Mouse (Mus musculus) forebrain, postnatal 0 days (tissue): Measurements from ENCODE around the gene Gpc4. TPM values are rescaled to one million over a fixed set of nuclear protein-coding genes. Genes with fewer than 3 reads are reported as not detected.

Experiments
- ATAC-seq: fragments of 200-750 bp; cut with Nextera tagmentation; 2 replicates; pipeline ENCODE4 v1.8.0; 2017; ENCODE audit warnings: mild to moderate bottlenecking, moderate library complexity
- DNase-seq: peaks from one replicate; pipeline ENCODE4 v3.0.0-alpha.2; 2015
- H3K27ac ChIP-seq: fragments of 300-500 bp; sonication (generic); 2 replicates; pipeline ENCODE4 v1.5.1; 2014; ENCODE audit warnings: low read depth, mild to moderate bottlenecking, antibody characterized with exemption, low read length, moderate library complexity, mixed read lengths
- H3K27me3 ChIP-seq: fragments of 300-500 bp; sonication (generic); 2 replicates; pipeline ENCODE4 v1.6.1; 2014; ENCODE audit warnings: mild to moderate bottlenecking, low read length, mixed read lengths; ENCODE audit not compliant: insufficient read depth
- H3K36me3 ChIP-seq: fragments of 300-500 bp; sonication (generic); 2 replicates; pipeline ENCODE4 v1.6.1; 2014; ENCODE audit warnings: mild to moderate bottlenecking, moderate library complexity; ENCODE audit not compliant: insufficient read depth
- H3K4me1 ChIP-seq: fragments of 300-500 bp; sonication (generic); 2 replicates; pipeline ENCODE4 v1.6.1; 2014; ENCODE audit warnings: antibody characterized with exemption; ENCODE audit not compliant: insufficient read depth
- H3K4me2 ChIP-seq: fragments of 300-500 bp; sonication (generic); 2 replicates; pipeline ENCODE4 v1.6.1; 2014; ENCODE audit warnings: low read depth, mild to moderate bottlenecking, moderate library complexity
- H3K4me3 ChIP-seq: fragments of 300-500 bp; sonication (generic); 2 replicates; pipeline ENCODE4 v1.5.1; 2014; ENCODE audit warnings: low read depth, low read length, mixed read lengths
- H3K9ac ChIP-seq: fragments of 300-500 bp; sonication (generic); 2 replicates; pipeline ENCODE4 v1.6.1; 2014; ENCODE audit warnings: mild to moderate bottlenecking
- H3K9me3 ChIP-seq: fragments of 300-500 bp; sonication (generic); 2 replicates; pipeline ENCODE4 v1.6.1; 2016; ENCODE audit warnings: low read length
- CTCF ChIP-seq: sonication (generic); IDR thresholded peaks from 2 replicates; pipeline ENCODE4 v1.5.1; 2016; ENCODE audit warnings: antibody characterized with exemption, control low read depth, low read depth
- WGBS: fragments of 180-500 bp; shearing (Covaris S2); extraction: QIAGEN DNeasy Blood & Tissue Kit; methylation state at CpG from one replicate; pipeline ENCODE4 v1.1.7; 2014; 5-methylcytosine and 5-hydroxymethylcytosine counted together
- polyA plus RNA-seq: library from polyadenylated mRNA; unstranded; fragments of >200 nt; fragmentation: Nextera tagmentation; extraction: Ambion mirVana; gene quantifications from 2 replicates; pipeline ENCODE4 v1.2.1, GENCODE M21; 2015
- total RNA-seq: library from RNA; depleted of rRNA; stranded (reverse); fragments of >200 nt; gene quantifications from 2 replicates; pipeline ENCODE4 v1.2.3, GENCODE M21; 2014

The Gpc4 gene
- total and polyA plus RNA-seq, 2 experiments from 2014 or later: 3.9 to 12.7 TPM

DNA sequence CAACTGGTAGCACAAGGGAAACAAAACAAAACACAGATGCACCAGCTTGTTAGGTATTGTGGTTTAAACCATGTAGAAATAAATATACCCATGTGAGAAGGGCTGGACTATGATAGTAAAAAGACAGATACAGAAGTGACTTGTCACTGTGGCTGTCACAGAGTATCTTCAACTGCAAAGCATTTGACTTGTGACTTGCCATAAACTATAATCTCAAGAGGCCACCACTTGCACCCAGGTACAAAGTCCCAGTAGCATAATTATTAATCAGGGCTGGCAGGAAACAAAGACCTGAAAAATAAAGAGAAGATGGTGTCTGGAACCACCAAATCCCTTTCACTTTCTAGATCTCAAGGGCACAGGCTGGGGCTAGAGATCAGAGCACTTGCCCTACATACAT, 19.5 kb downstream of the Gpc4 start:
- H3K9me3 ChIP-seq: no peaks in the 10 kb centered on the region
- H3K9ac ChIP-seq: no peak overlapping the region
- H3K4me2 ChIP-seq: no peak overlapping the region
- no peak overlapping the region for H3K4me3 ChIP-seq
- no peak overlapping the region for H3K27ac ChIP-seq
- DNase-seq (no peak), ATAC-seq (no peak)
- no peaks in the 10 kb centered on the region for H3K36me3 ChIP-seq
- no peaks in the 10 kb centered on the region for H3K4me1 ChIP-seq
- no peak for TF ChIP-seq CTCF
- no peaks in the 10 kb centered on the region for H3K27me3 ChIP-seq

DNA sequence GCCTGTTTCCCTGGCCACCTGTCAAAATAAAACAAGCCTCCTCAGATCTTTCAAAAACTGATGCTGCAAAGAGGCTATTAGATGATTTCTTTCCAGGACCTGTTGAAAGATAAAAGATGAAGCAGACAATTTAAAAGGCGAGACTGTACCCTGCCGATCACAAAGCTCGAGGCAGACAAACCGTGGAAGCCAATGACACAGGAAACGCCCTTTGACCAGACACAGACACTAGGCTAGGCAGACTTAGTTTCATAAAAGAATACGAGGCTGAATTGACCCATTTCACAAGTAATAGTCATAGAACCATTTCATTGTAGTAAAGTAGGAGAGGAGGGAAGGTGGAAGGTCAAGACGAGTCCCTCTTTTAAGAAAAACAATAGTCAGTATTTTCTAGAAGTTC, 20.6 kb downstream of the Gpc4 start:
- H3K4me3 ChIP-seq: no peak overlapping the region
- H3K4me1 ChIP-seq: no peaks in the 10 kb centered on the region
- no peak for ATAC-seq
- DNase-seq: no peak
- no peaks in the 10 kb centered on the region for H3K27me3 ChIP-seq
- no peak overlapping the region for H3K4me2 ChIP-seq
- H3K9ac ChIP-seq: no peak overlapping the region
- H3K36me3 ChIP-seq: no peaks in the 10 kb centered on the region
- WGBS: 74% methylated on average over 7 of the region's 7 CpGs
- H3K9me3 ChIP-seq: no peaks in the 10 kb centered on the region
- H3K27ac ChIP-seq: no peak overlapping the region
- no peak for TF ChIP-seq CTCF

DNA sequence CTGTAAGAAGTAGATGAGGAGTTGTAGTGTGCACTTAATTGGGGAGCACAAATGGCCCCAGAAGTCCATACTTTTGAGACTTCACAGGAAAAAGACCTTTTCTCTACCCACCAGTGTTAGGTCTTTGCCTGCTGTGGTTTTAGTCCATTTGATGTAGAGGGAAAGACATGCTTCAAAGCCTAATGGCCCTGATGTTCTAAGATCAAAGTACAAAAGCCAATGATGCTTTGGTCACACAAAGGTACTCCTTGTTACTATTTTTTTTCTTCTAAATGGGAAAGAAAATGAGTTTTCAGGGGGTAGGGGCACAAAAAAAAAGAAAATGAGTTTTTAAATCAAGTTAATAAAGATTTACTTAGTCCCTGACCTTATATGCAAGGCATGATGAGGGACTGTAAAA, 24.7 kb downstream of the Gpc4 start:
- H3K4me2 ChIP-seq: no peak overlapping the region
- no peak overlapping the region for H3K27ac ChIP-seq
- no peak overlapping the region for H3K9ac ChIP-seq
- DNase-seq (no peak), ATAC-seq (no peak)
- H3K36me3 ChIP-seq: no peaks in the 10 kb centered on the region
- H3K9me3 ChIP-seq: no peaks in the 10 kb centered on the region
- no peaks in the 10 kb centered on the region for H3K4me1 ChIP-seq
- H3K27me3 ChIP-seq: no peaks in the 10 kb centered on the region
- H3K4me3 ChIP-seq: no peak overlapping the region
- no peak for TF ChIP-seq CTCF

DNA sequence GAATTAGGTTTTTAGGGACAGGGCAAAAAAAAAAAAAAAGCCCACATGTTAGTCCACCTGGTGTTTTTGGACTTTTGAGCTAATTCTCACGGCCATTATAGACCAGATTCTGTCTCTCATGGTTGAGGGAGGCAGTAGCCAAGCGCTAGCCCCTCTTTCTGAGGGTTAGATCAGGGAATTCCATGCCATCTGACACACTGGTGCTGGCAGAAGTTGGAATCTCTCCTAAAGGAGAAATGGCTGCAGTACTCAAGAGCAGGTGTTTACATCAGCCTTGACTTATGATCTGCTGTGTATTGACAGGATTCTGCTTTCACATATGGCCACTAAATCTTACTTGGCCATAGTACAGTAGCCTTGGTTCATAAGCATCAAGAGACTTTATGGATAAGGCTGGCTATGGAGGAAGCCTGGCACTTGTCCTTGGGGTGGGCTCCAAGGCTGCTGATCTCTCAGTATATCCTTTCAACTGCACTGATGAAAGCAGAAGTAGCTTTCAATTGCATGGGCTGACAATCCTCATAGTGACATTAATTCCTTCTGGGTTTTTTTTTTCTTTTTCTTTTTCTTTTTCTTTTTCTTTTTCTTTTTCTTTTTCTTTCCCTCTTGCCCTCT, 26.5 kb downstream of the Gpc4 start:
- no peak for TF ChIP-seq CTCF
- no peaks in the 10 kb centered on the region for H3K4me1 ChIP-seq
- no peaks in the 10 kb centered on the region for H3K36me3 ChIP-seq
- H3K4me3 ChIP-seq: no peak overlapping the region
- no peak overlapping the region for H3K27ac ChIP-seq
- no peaks in the 10 kb centered on the region for H3K9me3 ChIP-seq
- no peak; the same call in 1 of the 2 replicates for ATAC-seq
- DNase-seq: no peak
- no peak overlapping the region for H3K4me2 ChIP-seq
- WGBS: 26% methylated on average over 2 of the region's 2 CpGs
- no peak overlapping the region for H3K9ac ChIP-seq
- H3K27me3 ChIP-seq: no peaks in the 10 kb centered on the region

DNA sequence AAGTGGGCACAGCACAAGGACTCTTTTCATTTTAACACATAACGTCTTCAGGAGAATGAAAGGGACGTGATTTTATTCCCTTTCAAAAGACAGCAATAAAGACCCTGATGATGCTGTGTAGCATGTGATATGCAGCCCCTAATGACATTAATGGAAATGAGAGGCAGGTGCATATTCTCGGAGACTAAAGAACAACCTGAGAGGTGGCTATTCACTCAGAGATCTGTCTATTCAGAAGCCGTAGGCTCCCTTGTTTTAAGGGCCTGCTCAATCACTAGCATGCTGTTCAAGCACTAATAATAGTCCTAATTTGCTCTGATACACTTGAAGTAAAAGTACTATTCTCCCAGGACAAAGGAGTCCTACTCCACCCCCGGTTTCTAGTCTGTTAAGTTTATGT, 27.0 kb downstream of the Gpc4 start:
- Histone ChIP-seq H3K9me3 (no peaks in the 10 kb centered on the region), H3K27ac (no peak overlapping the region), H3K4me3 (no peak overlapping the region), H3K4me2 (no peak overlapping the region), H3K27me3 (no peaks in the 10 kb centered on the region), H3K9ac (no peak overlapping the region), H3K36me3 (no peaks in the 10 kb centered on the region), H3K4me1 (no peaks in the 10 kb centered on the region)
- ATAC-seq (no peak), DNase-seq (peak; percentile 4)
- 37% methylated on average over 5 of the region's 5 CpGs for WGBS
- no peak for TF ChIP-seq CTCF

DNA sequence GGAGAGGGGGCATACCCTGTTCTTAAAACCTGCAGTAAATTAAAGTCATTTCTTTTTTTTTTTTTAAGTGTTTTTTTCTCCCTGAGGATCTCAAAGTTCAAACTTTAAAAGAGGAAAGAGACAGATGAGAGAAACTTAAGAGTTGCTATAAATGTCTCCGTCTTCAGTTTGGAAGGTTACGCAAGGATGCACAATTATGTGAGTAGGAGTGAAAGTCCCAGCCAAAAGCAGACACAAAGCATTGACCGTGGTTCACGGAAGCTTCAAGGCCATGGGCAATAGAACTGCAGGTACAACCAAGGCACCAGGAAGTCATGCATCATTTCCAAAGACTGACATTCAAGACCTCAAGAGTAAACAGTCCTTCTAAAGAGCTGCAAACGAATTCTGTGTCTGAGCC, 28.5 kb downstream of the Gpc4 start:
- no peak overlapping the region for H3K27ac ChIP-seq
- H3K36me3 ChIP-seq: no peaks in the 10 kb centered on the region
- H3K9me3 ChIP-seq: no peaks in the 10 kb centered on the region
- no peak for TF ChIP-seq CTCF
- WGBS: 75% methylated on average over 5 of the region's 5 CpGs
- ATAC-seq (no peak), DNase-seq (no peak)
- no peak overlapping the region for H3K9ac ChIP-seq
- H3K4me3 ChIP-seq: no peak overlapping the region
- no peak overlapping the region for H3K4me2 ChIP-seq
- H3K4me1 ChIP-seq: no peaks in the 10 kb centered on the region
- H3K27me3 ChIP-seq: no peaks in the 10 kb centered on the region

DNA sequence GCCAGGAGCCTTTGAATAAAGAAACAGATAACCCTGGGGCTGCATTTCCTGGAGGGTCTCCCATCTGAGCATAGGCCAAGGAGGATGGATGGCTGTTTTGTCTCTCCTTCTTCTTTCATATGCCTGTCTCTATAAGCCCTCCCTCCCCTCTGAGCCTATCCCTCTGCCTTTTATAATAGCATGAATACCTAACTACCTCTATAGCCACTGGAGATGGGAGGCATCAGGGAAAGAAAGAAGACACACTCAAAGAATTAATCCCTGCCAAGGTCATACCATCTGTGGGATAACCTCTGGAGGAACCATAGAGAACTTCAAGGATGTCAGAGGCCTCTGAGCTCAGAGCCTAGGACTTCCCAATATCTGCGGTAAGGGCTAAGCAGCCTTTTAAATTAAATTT, 35.4 kb downstream of the Gpc4 start:
- Histone ChIP-seq H3K4me2 (no peak overlapping the region), H3K36me3 (no peaks in the 10 kb centered on the region), H3K9ac (no peak overlapping the region), H3K4me3 (no peak overlapping the region), H3K27ac (no peak overlapping the region), H3K4me1 (no peaks in the 10 kb centered on the region), H3K27me3 (no peaks in the 10 kb centered on the region), H3K9me3 (no peaks in the 10 kb centered on the region)
- no peak for TF ChIP-seq CTCF
- ATAC-seq (no peak), DNase-seq (no peak)
- WGBS: 97% methylated on average over 1 of the region's 1 CpGs

DNA sequence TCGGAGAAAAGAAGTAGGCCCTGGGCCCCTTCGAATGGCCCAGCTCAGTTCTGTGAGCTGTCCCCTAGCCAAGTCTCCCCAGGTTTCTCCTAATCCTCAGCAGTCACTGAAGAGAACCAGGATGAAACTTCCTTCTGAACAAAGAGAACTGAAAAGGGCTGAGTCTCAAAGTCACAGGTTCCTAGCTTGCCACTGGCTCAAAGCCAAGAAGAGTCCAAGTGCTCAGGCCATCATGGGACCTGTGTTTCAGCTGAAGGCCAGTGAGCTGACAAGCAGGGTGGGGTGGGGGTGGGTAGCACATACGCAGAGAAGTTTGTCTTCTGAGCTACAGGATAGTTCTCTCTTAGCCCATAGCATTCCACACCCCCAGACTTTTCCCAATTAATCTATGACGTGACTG, 36.3 kb downstream of the Gpc4 start:
- ATAC-seq: no peak
- no peak overlapping the region for H3K4me2 ChIP-seq
- WGBS: 60% methylated on average over 4 of the region's 4 CpGs
- no peak overlapping the region for H3K4me3 ChIP-seq
- H3K9me3 ChIP-seq: no peaks in the 10 kb centered on the region
- no peak overlapping the region for H3K27ac ChIP-seq
- no peak for TF ChIP-seq CTCF
- H3K36me3 ChIP-seq: no peaks in the 10 kb centered on the region
- no peaks in the 10 kb centered on the region for H3K27me3 ChIP-seq
- H3K4me1 ChIP-seq: no peaks in the 10 kb centered on the region
- no peak overlapping the region for H3K9ac ChIP-seq
- no peak for DNase-seq
